Mouse (Mus musculus) E14TG2a.4 (cell line): ENCODE results near the gene Acox2.

ENCODE experiments used
- H3K27me3 ChIP-seq: 2 replicates; pipeline ENCODE4 v1.6.1; 2014; ENCODE audit warnings: low read length, control low read depth; ENCODE audit not compliant: insufficient read depth
- H3K36me3 ChIP-seq: 2 replicates; pipeline ENCODE4 v1.6.1; 2014; ENCODE audit warnings: low read length, control low read depth; ENCODE audit not compliant: insufficient read depth
- H3K4me1 ChIP-seq: replicated peaks from 2 replicates; pipeline ENCODE4 v1.6.1; 2014; ENCODE audit warnings: low read depth, low read length, control low read depth
- H3K4me3 ChIP-seq: replicated peaks from 2 replicates; pipeline ENCODE4 v1.5.1; 2014; ENCODE audit warnings: mild to moderate bottlenecking, low read length
- H3K9me3 ChIP-seq: 2 replicates; pipeline ENCODE4 v1.6.1; 2014; ENCODE audit warnings: low read length, control low read depth
- CTCF ChIP-seq: conservative IDR thresholded peaks from 2 replicates; pipeline ENCODE4 v1.5.1; 2014; ENCODE audit warnings: low read length
- NANOG ChIP-seq: IDR thresholded peaks from 2 replicates; pipeline ENCODE4 v1.6.1; 2014; ENCODE audit warnings: borderline replicate concordance, low read length, mixed read lengths
- POU5F1 ChIP-seq: IDR thresholded peaks from 2 replicates; pipeline ENCODE4 v1.6.1; 2014; ENCODE audit warnings: low read length, borderline replicate concordance

The Acox2 gene

DNA sequence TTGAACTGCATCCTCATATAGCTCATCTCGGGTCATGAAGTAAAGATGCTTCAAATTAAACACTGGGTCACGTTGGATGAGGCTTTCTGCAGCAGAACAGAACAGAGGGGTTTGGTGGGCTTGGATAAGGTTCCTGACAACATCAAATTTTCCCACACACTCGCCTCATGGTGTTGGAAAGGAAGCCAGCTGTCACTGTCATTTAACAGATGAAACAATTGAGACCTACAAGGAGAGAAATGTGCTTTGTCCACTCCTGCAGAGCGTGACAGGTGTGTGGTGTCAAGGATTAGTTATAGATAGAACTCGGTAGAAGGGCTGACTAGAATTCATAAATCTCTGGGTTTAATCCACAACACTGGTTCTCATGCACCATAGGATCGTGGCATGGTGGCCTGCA lies 3.1 kb downstream of the Acox2 start:
- no peaks in the 10 kb centered on the region for H3K36me3 ChIP-seq
- no peaks in the 10 kb centered on the region for H3K4me1 ChIP-seq
- H3K9me3 ChIP-seq = no peaks in the 10 kb centered on the region
- H3K4me3 ChIP-seq = no peak overlapping the region
- TF ChIP-seq NANOG (no peak), CTCF (no peak), POU5F1 (no peak)
- peaks cover 13% of the 10 kb centered on the region; the same call in 1 of the 2 replicates for H3K27me3 ChIP-seq

DNA sequence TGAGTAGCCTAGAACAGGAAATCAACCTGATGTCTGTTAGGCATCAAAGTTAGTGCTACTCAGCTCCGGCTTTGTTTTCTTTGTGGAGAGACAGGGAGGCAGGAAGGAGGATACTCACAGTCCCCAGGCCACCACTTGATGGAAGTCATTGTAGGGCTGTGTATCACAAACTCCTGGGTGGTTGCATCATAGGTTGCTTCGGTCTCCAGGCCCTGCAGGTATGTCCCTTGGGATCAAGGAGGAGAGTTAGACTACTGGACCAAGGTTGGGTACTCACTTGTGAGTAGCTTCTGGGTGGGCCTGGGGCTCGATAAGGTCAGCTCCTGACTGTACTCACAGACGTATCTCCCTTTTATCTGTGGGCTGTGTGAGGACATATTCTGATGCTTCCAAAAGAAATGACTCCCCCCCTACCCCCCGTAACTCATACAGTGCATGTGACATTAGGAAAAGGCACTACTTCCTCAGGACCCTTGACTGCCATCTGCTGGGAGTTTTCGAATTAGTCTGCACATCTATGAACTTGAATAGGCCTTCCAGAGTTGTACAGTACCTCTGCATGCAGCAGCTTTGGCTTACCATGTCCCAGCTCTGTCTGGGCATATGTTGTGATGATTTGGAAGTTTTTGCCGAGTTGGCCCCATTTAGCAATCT lies 4.0 kb downstream of the Acox2 start:
- Histone ChIP-seq H3K27me3 (peaks cover 13% of the 10 kb centered on the region; the same call in 1 of the 2 replicates), H3K4me1 (no peaks in the 10 kb centered on the region), H3K9me3 (no peaks in the 10 kb centered on the region), H3K36me3 (no peaks in the 10 kb centered on the region), H3K4me3 (no peak overlapping the region)
- TF ChIP-seq POU5F1 (no peak), CTCF (no peak), NANOG (no peak)

DNA sequence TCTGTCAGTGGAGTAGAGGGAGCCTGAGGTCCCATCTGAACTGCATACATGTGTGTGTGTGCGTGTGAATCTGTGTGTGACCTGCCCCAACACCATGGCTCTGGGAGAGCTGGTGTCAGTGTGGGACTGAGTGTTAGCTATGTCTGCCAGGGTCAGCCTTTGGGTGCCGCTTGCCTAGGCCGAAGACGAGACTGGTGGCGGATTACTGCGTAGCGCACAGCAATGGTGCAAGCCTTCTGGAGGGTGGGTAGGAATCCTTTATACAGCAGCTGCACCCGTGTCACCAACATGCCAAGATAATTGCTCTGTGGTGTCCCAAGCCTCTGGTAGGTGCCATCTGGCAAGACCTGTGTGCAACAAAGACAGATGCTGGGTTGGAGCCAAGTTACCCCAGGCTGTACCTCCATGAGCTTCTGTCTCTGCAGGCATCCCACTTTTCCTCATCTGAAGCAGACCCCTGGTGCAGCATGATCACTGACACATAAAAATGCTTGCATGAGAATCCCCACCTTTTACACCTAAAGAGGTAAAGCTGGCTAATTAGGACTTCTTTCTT lies 7.7 kb downstream of the Acox2 start:
- H3K36me3 ChIP-seq = no peaks in the 10 kb centered on the region
- TF ChIP-seq POU5F1 = no peak
- no peak for TF ChIP-seq CTCF
- no peak for TF ChIP-seq NANOG
- peaks cover 7% of the 10 kb centered on the region; the same call in 1 of the 2 replicates for H3K27me3 ChIP-seq
- H3K4me3 ChIP-seq = no peak overlapping the region
- no peaks in the 10 kb centered on the region for H3K9me3 ChIP-seq
- H3K4me1 ChIP-seq = no peaks in the 10 kb centered on the region

DNA sequence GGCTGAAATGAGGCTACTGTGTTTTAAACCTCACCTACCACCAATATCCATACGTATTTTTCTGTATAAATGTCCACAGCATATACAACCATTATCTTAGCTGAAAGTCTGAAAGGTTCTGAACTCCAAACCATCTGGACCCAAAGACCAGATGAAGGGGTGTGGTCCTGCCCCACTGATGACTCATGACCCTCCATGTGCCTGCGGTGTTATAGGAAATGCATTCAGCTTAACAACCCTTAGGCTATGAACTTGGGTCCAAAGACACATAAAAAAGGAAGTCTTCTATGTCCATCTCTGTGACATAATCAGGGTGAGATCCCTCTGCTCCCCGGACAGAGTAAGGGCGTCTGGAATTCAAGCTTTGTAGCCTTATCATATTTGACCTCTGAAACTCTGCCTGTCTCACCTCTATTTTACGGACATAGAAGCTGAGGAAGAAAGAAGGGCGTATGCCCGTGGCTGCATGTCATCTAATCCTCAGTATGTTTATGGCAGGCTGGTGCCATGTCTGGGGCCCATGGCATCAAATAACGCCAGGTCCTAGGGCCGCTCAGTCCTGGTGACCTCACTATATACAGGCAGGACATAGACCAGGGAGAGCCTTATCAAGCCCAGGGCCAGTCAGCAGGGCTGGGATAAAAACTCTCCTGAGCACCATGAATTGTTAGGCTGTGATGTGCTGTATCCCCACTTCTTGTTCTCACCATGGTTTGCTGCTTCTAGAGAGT lies 8.8 kb downstream of the Acox2 start:
- Histone ChIP-seq H3K4me3 (no peak overlapping the region), H3K9me3 (no peaks in the 10 kb centered on the region), H3K27me3 (peaks cover 10% of the 10 kb centered on the region; the same call in 1 of the 2 replicates), H3K4me1 (no peaks in the 10 kb centered on the region), H3K36me3 (no peaks in the 10 kb centered on the region)
- TF ChIP-seq CTCF = no peak

DNA sequence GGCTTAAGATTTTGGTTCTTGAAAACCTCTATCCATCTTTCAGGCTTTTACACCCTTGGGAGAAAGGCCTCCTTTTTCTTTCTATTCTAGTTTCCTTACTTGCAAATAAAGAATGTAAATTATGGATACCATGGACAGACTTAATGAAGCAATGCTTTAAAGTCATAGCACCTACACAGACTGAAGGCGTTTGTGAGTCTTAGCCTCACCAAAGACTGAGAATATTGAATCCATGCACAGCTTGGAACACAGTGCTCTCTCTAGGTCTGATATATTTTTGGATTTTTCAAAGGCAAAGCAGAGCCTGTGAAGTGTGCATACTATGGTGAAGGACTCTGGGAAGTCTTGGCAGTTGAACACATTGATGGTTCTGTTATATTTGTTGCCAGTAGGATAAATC lies 9.9 kb downstream of the Acox2 start:
- TF ChIP-seq NANOG (no peak), POU5F1 (no peak), CTCF (no peak)
- H3K36me3 ChIP-seq = no peaks in the 10 kb centered on the region
- H3K27me3 ChIP-seq = peaks cover 10% of the 10 kb centered on the region; the same call in 1 of the 2 replicates
- H3K9me3 ChIP-seq = no peaks in the 10 kb centered on the region
- no peak overlapping the region for H3K4me3 ChIP-seq
- H3K4me1 ChIP-seq = no peaks in the 10 kb centered on the region

DNA sequence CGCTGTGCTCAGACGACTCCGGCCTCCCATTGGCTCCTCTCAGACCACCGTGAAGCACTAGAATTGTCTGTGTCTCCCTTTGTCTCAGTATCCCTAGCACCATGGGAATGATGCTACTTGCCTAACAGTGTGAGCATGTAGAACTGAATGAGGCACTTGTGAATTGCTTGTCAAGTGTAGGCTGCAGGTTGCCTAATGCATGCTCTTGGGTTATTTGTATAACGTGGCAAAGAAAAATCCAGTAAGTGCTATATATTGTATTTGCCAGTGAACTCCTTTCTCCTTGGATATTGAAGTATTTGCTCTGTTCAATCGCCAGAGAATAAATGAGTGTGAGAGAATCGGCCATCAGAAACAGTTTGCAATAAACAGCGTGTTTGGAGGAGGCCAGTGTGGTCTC lies 12.3 kb downstream of the Acox2 start:
- no peak for TF ChIP-seq POU5F1
- TF ChIP-seq CTCF = no peak
- TF ChIP-seq NANOG = no peak
- H3K4me3 ChIP-seq = no peak overlapping the region
- peaks cover 8% of the 10 kb centered on the region; the same call in 1 of the 2 replicates for H3K4me1 ChIP-seq
- peaks cover 7% of the 10 kb centered on the region; the same call in 1 of the 2 replicates for H3K27me3 ChIP-seq
- H3K9me3 ChIP-seq = no peaks in the 10 kb centered on the region
- no peaks in the 10 kb centered on the region for H3K36me3 ChIP-seq

DNA sequence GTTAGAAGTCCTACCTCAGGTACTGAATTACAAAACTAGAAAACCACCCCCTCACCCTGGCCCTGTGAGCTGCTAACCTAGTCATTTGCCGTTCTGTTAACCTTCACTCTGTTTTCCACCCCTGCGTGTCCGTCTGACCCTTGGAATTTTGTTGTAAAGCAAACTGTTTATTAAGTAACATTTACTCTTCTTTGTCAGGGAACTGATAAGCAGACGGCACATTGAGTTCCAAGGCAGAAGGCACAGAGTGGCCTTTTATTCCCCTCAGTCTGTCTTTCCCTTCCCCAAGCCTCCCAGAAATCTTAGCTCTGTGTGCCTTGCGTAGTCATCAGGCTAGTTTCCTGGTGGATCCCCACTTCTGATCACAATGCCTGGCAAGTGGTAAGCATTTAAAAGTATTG lies 14.9 kb downstream of the Acox2 start:
- Histone ChIP-seq H3K4me3 (no peak overlapping the region), H3K9me3 (no peaks in the 10 kb centered on the region), H3K27me3 (0 out of 2 replicates have a peak, but pooled peaks cover 3% of the 10 kb centered on the region), H3K36me3 (no peaks in the 10 kb centered on the region), H3K4me1 (peaks cover 8% of the 10 kb centered on the region; the same call in 1 of the 2 replicates)
- TF ChIP-seq CTCF = no peak
- TF ChIP-seq POU5F1 = no peak
- TF ChIP-seq NANOG = no peak

DNA sequence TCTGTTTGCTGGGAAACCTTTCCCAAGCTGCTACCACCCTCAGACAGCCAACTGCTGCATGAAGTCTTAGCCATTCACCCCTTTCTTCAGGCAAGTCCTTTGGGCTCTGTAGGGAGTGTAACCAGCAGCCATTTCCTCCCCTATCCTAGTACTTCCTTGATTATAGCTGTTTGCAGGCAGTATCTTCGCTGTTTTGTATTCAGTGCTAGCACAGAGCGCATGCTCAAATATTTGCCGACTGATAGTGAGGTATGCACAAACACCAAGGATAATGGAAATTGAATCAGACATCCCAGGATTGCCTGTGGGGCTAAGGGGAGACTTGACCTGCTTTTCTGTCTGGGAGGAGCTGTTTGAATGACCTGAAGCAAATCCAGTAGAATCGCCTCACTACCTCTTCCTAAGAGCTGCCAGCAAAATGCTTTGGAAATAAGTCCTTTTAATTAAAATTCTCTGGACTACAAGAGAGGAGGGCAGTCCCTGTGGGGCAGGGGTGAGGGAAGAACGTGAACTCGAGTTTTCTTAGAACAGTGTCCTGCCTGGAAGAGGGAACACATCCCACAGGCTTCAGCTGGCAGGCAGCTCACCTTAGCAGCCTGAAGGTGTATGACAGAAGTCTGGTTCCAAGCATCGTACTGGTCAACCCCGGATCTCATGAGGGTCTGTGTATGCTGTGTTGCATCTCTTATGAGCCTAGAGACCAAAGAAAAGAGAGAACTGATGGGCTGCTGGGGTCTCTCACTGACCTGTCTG lies 15.8 kb downstream of the Acox2 start:
- Histone ChIP-seq H3K36me3 (no peaks in the 10 kb centered on the region), H3K27me3 (0 out of 2 replicates have a peak, but pooled peaks cover 3% of the 10 kb centered on the region), H3K4me3 (no peak overlapping the region), H3K9me3 (no peaks in the 10 kb centered on the region), H3K4me1 (peaks cover 8% of the 10 kb centered on the region; the same call in 1 of the 2 replicates)
- TF ChIP-seq NANOG = no peak
- no peak for TF ChIP-seq CTCF
- TF ChIP-seq POU5F1 = no peak
